Mouse (Mus musculus) A20 (cell line): Measurements from ENCODE around the gene Nsd2.

Source experiments
- DNase-seq: peaks from one replicate; pipeline ENCODE4 v3.0.0-alpha.2; 2011; ENCODE audit warnings: low read depth, low spot score

Gene Nsd2

GRCm38 (mm10) chr5:33932413-33932812, 111.9 kb downstream of the Nsd2 start:
- peak; percentile 59 for DNase-seq

- peak; percentile 66 for DNase-seq
Observed at GRCm38 (mm10) chr5:33934081-33934480, 113.6 kb downstream of the Nsd2 start.

GRCm38 (mm10) chr5:33934877-33935276, 114.4 kb downstream of the Nsd2 start:
- peak; percentile 40 for DNase-seq

GRCm38 (mm10) chr5:33935700-33936111, 115.2 kb downstream of the Nsd2 start:
- DNase-seq = no peak

- DNase-seq = peak; percentile 99
Observed at GRCm38 (mm10) chr5:33936120-33936707, 115.7 kb downstream of the Nsd2 start, which contains the start of gene Nelfa. TSS of gene Nelfa (minus strand) at chr5:33936413.

- no peak for DNase-seq
Observed at GRCm38 (mm10) chr5:33937230-33937629, 116.7 kb downstream of the Nsd2 start.

- DNase-seq = peak; percentile 84
Observed at GRCm38 (mm10) chr5:33938448-33938847, 117.9 kb downstream of the Nsd2 start.

- peak; percentile 65 for DNase-seq
Observed at GRCm38 (mm10) chr5:33947035-33947434, 126.5 kb downstream of the Nsd2 start.
